Mouse (Mus musculus) midbrain, embryonic 13.5 days (tissue): ENCODE data around the gene Mcl1. TPM values are rescaled to one million over a fixed set of nuclear protein-coding genes. Genes with fewer than 3 reads are reported as not detected.
A peak's percentile ranks its signal among the peaks of the same experiment; 100 is the strongest.
"Not testable (repeated sequence)": the region's sequence is repeated elsewhere in the genome, so short reads cannot be mapped to it uniquely, and the experiment has no call there.

Source experiments
- ATAC-seq: fragments of 200-750 bp; cut with Nextera tagmentation; 2 replicates; pipeline ENCODE4 v1.8.0; 2017; ENCODE audit warnings: mild to moderate bottlenecking, moderate TSS enrichment, moderate library complexity
- H3K27ac ChIP-seq: fragments of 300-500 bp; sonication (generic); 2 replicates; pipeline ENCODE4 v1.5.1; 2015; ENCODE audit warnings: inconsistent platforms, mild to moderate bottlenecking, moderate library complexity
- H3K27me3 ChIP-seq: fragments of 300-500 bp; sonication (generic); 2 replicates; pipeline ENCODE4 v1.6.1; 2015; ENCODE audit warnings: mild to moderate bottlenecking, inconsistent platforms
- H3K36me3 ChIP-seq: fragments of 300-500 bp; sonication (generic); 2 replicates; pipeline ENCODE4 v1.6.1; 2015; ENCODE audit warnings: mild to moderate bottlenecking, inconsistent platforms
- H3K4me1 ChIP-seq: fragments of 300-500 bp; sonication (generic); replicated peaks from 2 replicates; pipeline ENCODE4 v1.6.1; 2015; ENCODE audit warnings: inconsistent platforms
- H3K4me2 ChIP-seq: fragments of 300-500 bp; sonication (generic); replicated peaks from 2 replicates; pipeline ENCODE4 v1.6.1; 2015; ENCODE audit warnings: moderate library complexity, mild to moderate bottlenecking, inconsistent platforms
- H3K4me3 ChIP-seq: fragments of 300-500 bp; sonication (generic); replicated peaks from 2 replicates; pipeline ENCODE4 v1.5.1; 2015; ENCODE audit warnings: mild to moderate bottlenecking, inconsistent platforms
- H3K9ac ChIP-seq: fragments of 300-500 bp; sonication (generic); replicated peaks from 2 replicates; pipeline ENCODE4 v1.6.1; 2015; ENCODE audit warnings: mild to moderate bottlenecking, inconsistent platforms
- H3K9me3 ChIP-seq: fragments of 300-500 bp; sonication (generic); 2 replicates; pipeline ENCODE4 v1.6.1; 2016; ENCODE audit warnings: mild to moderate bottlenecking, inconsistent platforms
- WGBS: fragments of 180-500 bp; shearing (Covaris S2); methylation state at CpG from one replicate; pipeline ENCODE4 v1.1.7; 2015; 5-methylcytosine and 5-hydroxymethylcytosine counted together
- polyA plus RNA-seq: library from polyadenylated mRNA; unstranded; fragments of >200 nt; fragmentation: Nextera tagmentation; extraction: Ambion mirVana; gene quantifications from 2 replicates; pipeline ENCODE4 v1.2.1, GENCODE M21; 2015

The Mcl1 gene
- polyA plus RNA-seq, result 46.9 and 56.3 TPM in 2 replicates

GRCm38 (mm10) chr3:95658236-95658867, at the start of gene Mcl1:
Gene Mcl1, plus strand, starts transcription at chr3:95658788.
- ATAC-seq, result peak; percentile 98
- WGBS, result under 1% methylated on average over 43 of the region's 43 CpGs

GRCm38 (mm10) chr3:95609195-95609594, 49.4 kb upstream of the Mcl1 start:
- Histone ChIP-seq H3K9me3 (no peaks in the 10 kb centered on the region), H3K9ac (no peak overlapping the region), H3K36me3 (peaks cover 56% of the 10 kb centered on the region), H3K4me3 (no peak overlapping the region), H3K4me2 (no peak overlapping the region), H3K27ac (no peak overlapping the region), H3K4me1 (no peaks in the 10 kb centered on the region), H3K27me3 (no peaks in the 10 kb centered on the region)
- no peak for ATAC-seq
- 80% methylated on average over 3 of the region's 3 CpGs for whole genome bisulfite sequencing

More at GRCm38 (mm10) chr3:95658236-95658867, at the start of gene Mcl1:
- Histone ChIP-seq H3K27me3 (no peaks in the 10 kb centered on the region), H3K9me3 (no peaks in the 10 kb centered on the region), H3K36me3 (peaks cover 13% of the 10 kb centered on the region), H3K4me1 (peaks cover 44% of the 10 kb centered on the region), H3K4me2 (peak within 1 kb of the TSS; percentile 96), H3K9ac (peak within 1 kb of the TSS; percentile 100), H3K4me3 (peak within 1 kb of the TSS; percentile 98), H3K27ac (peak within 1 kb of the TSS; percentile 99)

- no peaks in the 10 kb centered on the region for H3K9me3 ChIP-seq
- H3K4me1 ChIP-seq, result no peaks in the 10 kb centered on the region
- H3K9ac ChIP-seq, result no peak overlapping the region
- no peaks in the 10 kb centered on the region for H3K27me3 ChIP-seq
- no peak overlapping the region for H3K4me3 ChIP-seq
- H3K27ac ChIP-seq, result no peak overlapping the region
- no peak for ATAC-seq
- H3K36me3 ChIP-seq, result peaks cover 56% of the 10 kb centered on the region
- H3K4me2 ChIP-seq, result no peak overlapping the region
- WGBS, result 100% methylated on average over 1 of the region's 1 CpGs
Measured at GRCm38 (mm10) chr3:95613996-95614395, 44.6 kb upstream of the Mcl1 start.

- no peak for ATAC-seq
- Histone ChIP-seq H3K4me2 (no peak overlapping the region), H3K27me3 (no peaks in the 10 kb centered on the region), H3K9me3 (no peaks in the 10 kb centered on the region), H3K27ac (no peak overlapping the region), H3K4me3 (no peak overlapping the region), H3K9ac (no peak overlapping the region), H3K4me1 (0 out of 2 replicates have a peak, but pooled peaks cover under 1% of the 10 kb centered on the region), H3K36me3 (peaks cover 51% of the 10 kb centered on the region)
- 97% methylated on average over 1 of the region's 1 CpGs for WGBS
Measured at GRCm38 (mm10) chr3:95618511-95618910, 40.1 kb upstream of the Mcl1 start.

GRCm38 (mm10) chr3:95621241-95621640, 37.3 kb upstream of the Mcl1 start:
- Histone ChIP-seq H3K36me3 (peaks cover 38% of the 10 kb centered on the region), H3K27me3 (no peaks in the 10 kb centered on the region), H3K9ac (no peak overlapping the region), H3K4me3 (no peak overlapping the region), H3K4me1 (peaks cover 10% of the 10 kb centered on the region), H3K27ac (no peak overlapping the region), H3K4me2 (no peak overlapping the region), H3K9me3 (no peaks in the 10 kb centered on the region)
- no peak for ATAC-seq
- 83% methylated on average over 1 of the region's 1 CpGs for WGBS

GRCm38 (mm10) chr3:95622421-95622820, 36.2 kb upstream of the Mcl1 start:
- WGBS, result 95% methylated on average over 20 of the region's 20 CpGs
- not testable (repeated sequence) for ATAC-seq

GRCm38 (mm10) chr3:95623551-95623950, 35.0 kb upstream of the Mcl1 start:
- no peak overlapping the region for H3K4me3 ChIP-seq
- 60% methylated on average over 2 of the region's 2 CpGs for WGBS
- no peak for ATAC-seq
- no peak overlapping the region for H3K9ac ChIP-seq
- peaks cover 38% of the 10 kb centered on the region for H3K36me3 ChIP-seq
- H3K9me3 ChIP-seq, result no peaks in the 10 kb centered on the region
- H3K27ac ChIP-seq, result no peak overlapping the region
- no peak overlapping the region for H3K4me2 ChIP-seq
- no peaks in the 10 kb centered on the region for H3K27me3 ChIP-seq
- H3K4me1 ChIP-seq, result peaks cover 29% of the 10 kb centered on the region

More at GRCm38 (mm10) chr3:95622421-95622820, 36.2 kb upstream of the Mcl1 start:
- Histone ChIP-seq H3K4me1 (peaks cover 22% of the 10 kb centered on the region), H3K36me3 (peaks cover 36% of the 10 kb centered on the region)
- not testable (repeated sequence) for H3K4me2 ChIP-seq, H3K9ac ChIP-seq, H3K4me3 ChIP-seq, H3K9me3 ChIP-seq, H3K27ac ChIP-seq, H3K27me3 ChIP-seq

- H3K4me3 ChIP-seq, result peak overlapping the region; percentile 34
- not testable (repeated sequence) for H3K9ac ChIP-seq, H3K9me3 ChIP-seq, H3K27me3 ChIP-seq
- H3K4me2 ChIP-seq, result peak overlapping the region; percentile 50
- WGBS, result 75% methylated on average over 5 of the region's 5 CpGs
- peaks cover 29% of the 10 kb centered on the region for H3K4me1 ChIP-seq
- peaks cover 40% of the 10 kb centered on the region for H3K36me3 ChIP-seq
- peak overlapping the region; percentile 73 for H3K27ac ChIP-seq
- 0 out of 2 replicates have a peak, but pooled peaks have one; percentile 2 for ATAC-seq
Measured at GRCm38 (mm10) chr3:95623991-95624515, 34.5 kb upstream of the Mcl1 start.

GRCm38 (mm10) chr3:95624628-95625503, 33.7 kb upstream of the Mcl1 start, which contains the start of gene Ensa:
Gene Ensa, plus strand, starts transcription at chr3:95624993.
- Histone ChIP-seq H3K4me2 (peak within 1 kb of the TSS; percentile 74), H3K9me3 (no peaks in the 10 kb centered on the region), H3K9ac (peak within 1 kb of the TSS; percentile 66), H3K27ac (peak within 1 kb of the TSS; percentile 87), H3K4me3 (peak within 1 kb of the TSS; percentile 61), H3K36me3 (peaks cover 42% of the 10 kb centered on the region), H3K4me1 (peaks cover 29% of the 10 kb centered on the region), H3K27me3 (no peaks in the 10 kb centered on the region)
- ATAC-seq, result peak; percentile 99
- WGBS, result under 1% methylated on average over 44 of the region's 44 CpGs

GRCm38 (mm10) chr3:95627763-95628162, 30.8 kb upstream of the Mcl1 start:
- Histone ChIP-seq H3K9ac (no peak overlapping the region), H3K4me2 (no peak overlapping the region), H3K27me3 (no peaks in the 10 kb centered on the region), H3K4me3 (no peak overlapping the region), H3K36me3 (peaks cover 61% of the 10 kb centered on the region), H3K9me3 (no peaks in the 10 kb centered on the region), H3K27ac (no peak overlapping the region), H3K4me1 (peaks cover 29% of the 10 kb centered on the region)
- ATAC-seq, result no peak
- 90% methylated on average over 5 of the region's 5 CpGs for WGBS

- Histone ChIP-seq H3K9me3 (no peaks in the 10 kb centered on the region), H3K9ac (no peak overlapping the region), H3K36me3 (peaks cover 78% of the 10 kb centered on the region), H3K4me1 (peaks cover 26% of the 10 kb centered on the region), H3K4me2 (no peak overlapping the region), H3K4me3 (no peak overlapping the region), H3K27ac (no peak overlapping the region), H3K27me3 (no peaks in the 10 kb centered on the region)
- WGBS, result 82% methylated on average over 4 of the region's 4 CpGs
- no peak for ATAC-seq
Measured at GRCm38 (mm10) chr3:95629755-95630154, 28.8 kb upstream of the Mcl1 start.

- Histone ChIP-seq H3K9ac (no peak overlapping the region), H3K27me3 (no peaks in the 10 kb centered on the region), H3K9me3 (no peaks in the 10 kb centered on the region), H3K36me3 (peaks cover 89% of the 10 kb centered on the region), H3K4me3 (no peak overlapping the region), H3K4me1 (peaks cover 22% of the 10 kb centered on the region), H3K4me2 (no peak overlapping the region), H3K27ac (no peak overlapping the region)
- no peak for ATAC-seq
- 87% methylated on average over 3 of the region's 3 CpGs for WGBS
Measured at GRCm38 (mm10) chr3:95630856-95631255, 27.7 kb upstream of the Mcl1 start.
